Mouse (Mus musculus): ENCODE results near the gene Cdh13. TPM values are rescaled to one million over a fixed set of nuclear protein-coding genes. Genes with fewer than 3 reads are reported as not detected.
A peak's percentile ranks its signal among the peaks of the same experiment; 100 is the strongest.

The Cdh13 gene
- total RNA-seq, 2 experiments from 2014 or later: 178 to 201 TPM

GRCm38 (mm10) chr8:119109655-119110054 is 826.1 kb downstream of the Cdh13 start:
- peak; percentile 31 for DNase-seq

DNA sequence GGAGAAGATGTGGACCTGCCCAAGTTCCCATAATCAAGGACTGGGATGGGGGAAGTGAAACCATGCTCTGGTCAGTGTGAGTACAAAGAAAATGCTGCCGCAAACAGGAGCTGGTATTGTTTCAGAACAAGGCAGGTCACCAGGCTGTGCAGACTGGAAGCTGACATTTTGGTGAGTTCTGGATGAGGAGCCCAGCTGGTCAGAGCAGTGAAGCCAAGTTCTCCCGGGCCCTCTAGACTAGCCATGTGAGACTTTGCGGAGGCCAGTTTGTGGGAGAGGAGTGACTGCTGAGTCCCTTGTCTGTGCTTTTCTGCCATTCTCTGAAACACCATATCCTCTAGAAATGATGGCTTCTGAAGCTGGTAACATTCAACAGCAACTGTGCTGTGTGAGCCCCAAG is 829.3 kb downstream of the Cdh13 start:
- DNase-seq: no peak

- DNase-seq: no peak
Observed at GRCm38 (mm10) chr8:119121236-119121635, 837.7 kb downstream of the Cdh13 start.

GRCm38 (mm10) chr8:119127841-119128240 is 844.3 kb downstream of the Cdh13 start:
- no peak for DNase-seq

GRCm38 (mm10) chr8:119128266-119128665 is 844.7 kb downstream of the Cdh13 start:
- DNase-seq: no peak

GRCm38 (mm10) chr8:119156454-119156921 is 873.0 kb downstream of the Cdh13 start:
- no peak for DNase-seq

GRCm38 (mm10) chr8:119158628-119159027 is 875.1 kb downstream of the Cdh13 start:
- DNase-seq: no peak

DNA sequence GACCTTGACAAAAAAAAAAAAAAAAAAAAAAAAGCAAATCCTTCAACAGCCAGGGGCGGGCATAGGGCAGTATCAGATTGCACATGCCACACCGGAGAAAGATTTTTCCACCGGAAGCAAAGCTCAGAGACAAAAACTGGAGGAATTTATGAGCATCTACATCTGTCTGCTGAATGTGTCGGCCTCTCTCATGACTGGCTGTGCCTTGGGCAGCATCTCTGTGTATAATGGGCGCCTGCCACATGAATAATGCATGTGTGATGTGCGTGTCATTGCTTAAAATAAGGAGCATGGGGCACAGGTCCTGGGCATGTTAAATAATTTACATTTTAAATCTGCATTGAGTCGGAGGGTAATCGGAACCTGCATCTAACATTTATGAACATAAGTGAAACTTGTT is 876.3 kb downstream of the Cdh13 start:
- DNase-seq: no peak

DNA sequence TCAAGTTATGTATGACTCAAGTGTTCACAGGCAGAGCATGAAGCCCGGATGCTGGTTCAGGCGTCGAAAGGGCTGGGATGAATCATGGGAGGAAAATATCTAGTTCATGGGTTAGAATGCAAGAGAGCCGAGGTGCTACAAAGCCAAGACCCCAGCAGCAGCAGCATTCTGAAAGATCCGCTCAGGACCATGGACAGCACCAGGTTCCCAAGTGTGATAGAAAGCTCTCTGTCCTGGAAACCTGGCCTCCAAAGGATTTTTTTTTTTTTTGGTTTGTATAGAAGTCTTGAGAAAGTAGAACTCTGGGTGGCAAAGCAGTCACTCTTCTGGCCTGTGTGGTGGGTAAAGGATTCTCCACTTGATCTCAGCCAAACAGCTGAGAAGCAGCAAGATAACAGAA is 880.5 kb downstream of the Cdh13 start:
- peak; percentile 51 for DNase-seq

DNA sequence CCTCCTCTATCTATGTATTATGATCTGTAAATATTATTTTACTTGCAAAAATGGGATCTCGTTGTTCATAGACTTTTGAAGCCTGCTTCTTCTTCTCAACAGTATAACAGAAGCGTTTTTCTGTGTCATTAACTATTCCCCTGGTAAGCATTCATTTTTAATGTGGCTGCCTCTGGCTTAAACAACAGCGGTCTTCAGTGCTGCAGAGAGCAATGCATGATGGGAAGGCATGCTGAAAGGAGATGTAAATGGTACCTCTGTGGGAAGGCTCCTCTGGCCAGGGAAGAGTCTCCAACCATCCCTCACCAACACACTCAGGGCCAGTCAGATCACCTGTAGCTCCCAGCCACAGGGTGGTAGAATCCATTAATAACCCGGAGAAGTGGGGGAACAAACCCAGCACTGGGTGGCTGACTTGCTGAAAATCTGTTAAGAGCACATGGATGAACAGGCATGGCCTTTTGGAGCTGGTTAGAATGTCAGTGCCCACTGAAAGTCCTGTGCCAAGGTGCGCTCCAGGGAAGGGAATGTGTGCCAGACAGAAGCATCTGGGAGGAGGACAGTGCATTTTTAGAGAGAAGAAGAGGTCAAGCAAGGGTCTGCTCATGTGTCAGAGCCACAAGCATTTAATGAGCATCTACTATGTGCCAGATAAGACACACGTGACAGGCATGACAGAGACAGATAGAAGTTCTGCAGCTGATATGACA is 893.8 kb downstream of the Cdh13 start:
- no peak for DNase-seq

- no peak for DNase-seq
Observed at GRCm38 (mm10) chr8:119180626-119181025, 897.1 kb downstream of the Cdh13 start.

- DNase-seq: peak; percentile 45
Observed at GRCm38 (mm10) chr8:119195695-119196094, 912.2 kb downstream of the Cdh13 start.

GRCm38 (mm10) chr8:119196486-119197150 is 913.1 kb downstream of the Cdh13 start:
- peak; percentile 73 for DNase-seq

DNA sequence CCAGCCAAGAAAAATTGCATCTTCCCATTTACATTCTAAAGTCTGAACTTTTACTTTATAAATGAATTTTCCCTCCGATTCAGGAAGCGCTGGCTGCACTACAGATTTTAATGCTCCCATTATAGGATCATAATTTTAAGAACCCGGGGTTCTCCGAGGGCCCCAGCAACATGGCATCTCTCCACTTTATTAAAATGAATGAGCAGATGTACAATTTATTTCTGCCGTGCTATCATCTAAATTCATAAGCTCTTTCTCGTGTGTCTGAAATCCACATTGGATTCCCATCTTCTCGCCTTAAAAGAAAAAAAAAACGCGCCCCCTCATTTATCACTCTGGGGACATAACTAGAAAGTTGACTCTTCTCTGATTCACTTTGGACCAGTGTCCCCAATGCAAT is 925.0 kb downstream of the Cdh13 start:
- DNase-seq: no peak

- peak; percentile 72 for DNase-seq
Observed at GRCm38 (mm10) chr8:119224547-119224946, 941.0 kb downstream of the Cdh13 start.

DNA sequence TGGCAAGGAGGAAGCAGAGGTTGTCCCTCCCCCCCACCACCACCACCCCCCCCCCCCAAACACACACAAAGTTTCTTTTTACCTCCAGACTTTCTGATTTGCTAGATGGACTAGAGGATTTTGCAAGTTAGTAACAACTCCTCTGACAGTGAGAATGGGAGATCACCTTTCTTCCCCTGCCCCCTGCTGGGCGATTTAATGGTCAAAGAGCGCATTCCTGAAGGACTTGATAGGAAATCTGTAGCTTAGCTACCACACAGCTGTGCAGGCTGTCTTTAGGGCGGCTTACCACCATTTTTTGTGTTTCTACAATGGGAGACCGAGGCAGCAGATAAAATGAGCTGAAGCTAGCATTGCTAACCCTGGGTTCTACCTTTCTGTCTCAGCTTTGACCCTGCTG is 961.6 kb downstream of the Cdh13 start:
- no peak for DNase-seq

DNA sequence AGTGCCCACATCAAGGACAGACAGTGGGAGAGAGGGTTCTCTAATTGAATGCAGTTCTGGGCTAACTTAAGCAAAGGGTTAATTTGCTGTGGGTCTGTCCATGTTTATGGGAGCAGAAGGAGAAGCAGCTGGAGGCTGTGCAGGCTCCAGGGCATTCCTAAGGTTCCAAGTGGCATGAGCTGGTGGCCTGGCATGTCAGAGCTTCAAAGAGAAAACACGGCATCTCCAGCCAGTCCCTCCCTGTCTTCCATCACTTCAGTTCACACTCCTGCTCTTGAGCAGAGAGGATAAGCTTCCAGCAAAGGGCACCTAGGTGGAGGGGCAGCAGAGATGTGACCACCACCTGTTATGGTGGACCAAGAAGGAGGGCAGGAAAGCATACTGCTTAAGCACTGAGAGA is 962.1 kb downstream of the Cdh13 start:
- no peak for DNase-seq

- DNase-seq: no peak
Observed at GRCm38 (mm10) chr8:119254358-119254757, 970.8 kb downstream of the Cdh13 start.

DNA sequence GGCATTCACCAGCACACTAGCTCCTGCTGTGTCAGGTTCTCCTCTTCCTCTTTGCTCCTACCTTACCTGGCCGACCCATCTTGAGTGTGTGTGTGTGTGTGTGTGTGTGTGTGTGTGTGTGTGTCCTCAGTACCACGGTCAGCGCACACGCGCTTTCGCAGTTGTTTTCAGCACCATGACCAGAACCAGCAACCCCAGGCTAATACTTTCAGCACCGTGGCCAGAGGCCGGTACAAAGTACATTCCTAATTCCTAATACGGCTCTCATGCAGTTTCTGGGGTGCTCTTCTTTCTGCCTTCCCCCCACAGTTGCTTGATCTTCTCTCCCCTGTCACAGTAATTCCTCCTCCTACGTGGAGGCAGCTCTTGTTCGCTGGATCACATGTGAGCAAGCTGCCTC is 975.1 kb downstream of the Cdh13 start:
- peak; percentile 61 for DNase-seq

GRCm38 (mm10) chr8:119263750-119264149 is 980.2 kb downstream of the Cdh13 start:
- no peak for DNase-seq

DNA sequence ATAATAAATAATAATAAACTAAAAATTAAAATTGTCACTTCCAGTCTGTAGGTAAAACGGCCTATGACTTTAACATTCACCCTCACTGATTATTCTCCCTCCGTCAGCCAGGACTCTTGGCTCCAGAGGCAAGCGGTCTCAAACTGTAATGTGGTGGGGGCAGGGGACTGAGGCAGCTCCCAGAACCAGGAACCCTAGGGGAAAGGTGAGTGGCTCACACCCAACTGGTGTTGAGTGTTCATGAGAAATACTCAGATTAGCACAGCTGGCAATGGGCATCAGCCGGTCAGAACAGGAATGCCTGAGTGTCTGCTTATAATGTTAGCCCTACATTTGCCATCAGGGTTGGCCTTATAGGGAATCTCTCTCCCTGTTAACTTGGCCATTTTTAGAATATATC is 982.8 kb downstream of the Cdh13 start:
- peak; percentile 55 for DNase-seq

DNA sequence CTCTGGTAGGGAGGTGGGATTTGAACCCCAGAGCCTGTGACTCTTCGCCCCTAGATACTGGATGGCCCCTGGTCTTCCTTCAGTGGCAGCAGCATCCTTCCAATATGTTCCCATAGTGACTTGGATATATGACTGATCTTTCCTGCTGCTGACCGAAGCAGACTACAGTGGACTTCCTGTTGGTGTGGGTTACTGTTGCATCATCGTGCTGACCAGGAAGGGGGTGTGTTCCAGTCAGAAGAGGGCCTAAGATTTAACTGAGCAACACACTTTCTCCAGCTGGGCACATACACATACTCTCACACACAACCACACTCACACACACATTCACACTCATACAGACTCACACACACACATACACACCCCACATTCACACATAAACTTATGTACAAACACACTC is 986.0 kb downstream of the Cdh13 start:
- DNase-seq: no peak

DNA sequence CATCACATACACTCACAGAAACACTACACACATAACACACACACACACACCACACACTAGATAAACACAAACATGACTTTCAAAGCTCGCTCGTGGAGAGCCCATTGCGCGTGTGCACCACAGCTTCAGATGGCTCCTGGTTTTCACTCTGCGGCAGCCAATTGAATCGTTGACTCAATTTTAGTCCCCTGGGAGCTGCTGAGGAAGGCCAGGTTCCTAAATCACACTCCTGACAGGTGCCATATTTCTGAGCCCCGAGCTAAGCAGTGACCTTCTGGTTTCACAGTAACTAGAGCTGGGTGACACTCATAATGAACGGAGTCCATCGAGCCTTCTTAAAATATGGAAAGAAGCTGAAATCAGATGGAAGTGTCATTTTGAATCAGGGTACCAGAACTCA is 986.8 kb downstream of the Cdh13 start:
- DNase-seq: no peak

DNA sequence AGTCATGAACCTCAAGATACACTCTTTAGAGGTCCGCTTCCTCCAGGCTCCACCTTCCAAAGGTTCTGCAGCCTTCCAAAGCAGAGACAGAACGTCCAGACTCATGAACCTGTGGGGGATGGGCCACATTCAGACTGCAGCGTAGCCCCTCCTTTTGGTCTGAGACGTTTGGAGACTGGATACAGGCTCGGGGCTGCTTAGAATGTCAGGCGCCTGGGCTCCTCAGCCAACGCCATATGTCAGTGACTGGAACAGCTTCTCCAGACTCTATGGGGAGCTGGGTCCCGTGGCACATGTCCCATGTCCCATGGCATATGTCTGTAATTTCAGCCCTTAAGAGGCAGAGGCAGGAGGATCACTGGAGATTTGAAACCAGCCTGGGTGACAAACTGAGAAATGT is 989.4 kb downstream of the Cdh13 start:
- no peak for DNase-seq
